Mouse (Mus musculus) CH12.LX (cell line): ENCODE measurements around the gene Anks1b. TPM values are rescaled to one million over a fixed set of nuclear protein-coding genes. Genes with fewer than 3 reads are reported as not detected.

Experiments used
- DNase-seq: peaks from one replicate; pipeline ENCODE4 v3.0.0-alpha.2; 2013; ENCODE audit errors: extremely low read depth
- H3K27ac ChIP-seq: 2 replicates; pipeline ENCODE4 v1.5.1; 2012; ENCODE audit warnings: low read depth, mild to moderate bottlenecking, control low read depth, moderate library complexity; ENCODE audit not compliant: insufficient read depth
- H3K27me3 ChIP-seq: replicated peaks from 2 replicates; pipeline ENCODE3; 2012; ENCODE audit warnings: inconsistent platforms
- H3K36me3 ChIP-seq, 2 experiments: replicated peaks in 1 of 2; 2 replicates each; pipeline versions ENCODE3 to v1.6.1; 2012; ENCODE audit warnings: inconsistent platforms in 1 of 2, low read length in 1 of 2, mild to moderate bottlenecking in 1 of 2, mixed read lengths in 1 of 2, moderate library complexity in 1 of 2; ENCODE audit not compliant: control insufficient read depth in 1 of 2, insufficient read depth in 1 of 2
- H3K4me1 ChIP-seq, 2 experiments: 2 replicates each; pipeline ENCODE4 v1.6.1; 2012; ENCODE audit warnings: inconsistent platforms in 1 of 2, moderate library complexity in 1 of 2; ENCODE audit not compliant: insufficient read depth in 2 of 2, control insufficient read depth in 1 of 2
- H3K4me2 ChIP-seq: 2 replicates; pipeline ENCODE4 v1.6.1; 2012; ENCODE audit warnings: low read depth, mild to moderate bottlenecking, control low read depth; ENCODE audit not compliant: poor library complexity, insufficient read depth, severe bottlenecking
- H3K4me3 ChIP-seq, 3 experiments: fragments of 150-350 bp in 1 of 3; sonication (generic) in 1 of 3; replicated peaks in 1 of 3; 2 replicates each; pipeline versions ENCODE3 to v1.5.1; 2011 to 2012; ENCODE audit warnings: low read depth in 2 of 3, low read length in 2 of 3, mild to moderate bottlenecking in 2 of 3, moderate library complexity in 2 of 3, control low read depth in 1 of 3, improper control_type of control experiment in 1 of 3, inconsistent platforms in 1 of 3, mixed read lengths in 1 of 3; ENCODE audit not compliant: poor library complexity in 1 of 3
- H3K79me2 ChIP-seq: replicated peaks from 2 replicates; pipeline ENCODE4 v1.6.1; 2012; ENCODE audit warnings: mild to moderate bottlenecking, moderate library complexity; ENCODE audit not compliant: control insufficient read depth, poor library complexity, insufficient read depth, severe bottlenecking; ENCODE audit errors: extremely low read depth
- H3K9ac ChIP-seq: 2 replicates; pipeline ENCODE4 v1.6.1; 2012; ENCODE audit warnings: low read depth, mild to moderate bottlenecking, control low read depth, moderate library complexity; ENCODE audit not compliant: insufficient read depth
- H3K9me3 ChIP-seq: replicated peaks from 2 replicates; pipeline ENCODE3; 2012; ENCODE audit warnings: low read length, inconsistent platforms, mixed read lengths
- BHLHE40 ChIP-seq: IDR thresholded peaks from 2 replicates; pipeline ENCODE4 v1.6.1; 2011; ENCODE audit warnings: mild to moderate bottlenecking, low read depth, low read length, improper control_type of control experiment
- CHD1 ChIP-seq: IDR thresholded peaks from 2 replicates; pipeline ENCODE4 v1.6.1; 2012; ENCODE audit warnings: low read depth, low read length, improper control_type of control experiment, inconsistent platforms
- CHD2 ChIP-seq: IDR thresholded peaks from 2 replicates; pipeline ENCODE4 v1.6.1; 2011; ENCODE audit warnings: low read length, improper control_type of control experiment
- ELF1 ChIP-seq: IDR thresholded peaks from 2 replicates; pipeline ENCODE4 v1.6.1; 2014; ENCODE audit warnings: low read depth, mild to moderate bottlenecking, inconsistent platforms, low read length, improper control_type of control experiment
- EP300 ChIP-seq: IDR thresholded peaks from 2 replicates; pipeline ENCODE4 v1.6.1; 2011; ENCODE audit warnings: low read length, improper control_type of control experiment
- ETS1 ChIP-seq: conservative IDR thresholded peaks from 2 replicates; pipeline ENCODE4 v1.6.1; 2012; ENCODE audit warnings: low read depth, mild to moderate bottlenecking, inconsistent platforms, low read length, improper control_type of control experiment, moderate library complexity
- GABPA ChIP-seq: IDR thresholded peaks from 2 replicates; pipeline ENCODE4 v1.6.1; 2012; ENCODE audit warnings: low read depth, low read length, improper control_type of control experiment, inconsistent platforms; ENCODE audit not compliant: insufficient replicate concordance
- HCFC1 ChIP-seq: IDR thresholded peaks from 2 replicates; pipeline ENCODE4 v1.6.1; 2012; ENCODE audit warnings: low read depth, mild to moderate bottlenecking, inconsistent platforms, low read length, improper control_type of control experiment
- KAT2A ChIP-seq: IDR thresholded peaks from 2 replicates; pipeline ENCODE4 v1.6.1; 2012; ENCODE audit warnings: low read length, improper control_type of control experiment, inconsistent platforms; ENCODE audit not compliant: insufficient replicate concordance
- MAFK ChIP-seq: IDR thresholded peaks from 2 replicates; pipeline ENCODE4 v1.6.1; 2011; ENCODE audit warnings: low read length, improper control_type of control experiment; ENCODE audit not compliant: insufficient replicate concordance
- MAZ ChIP-seq: IDR thresholded peaks from 2 replicates; pipeline ENCODE4 v1.6.1; 2012; ENCODE audit warnings: low read depth, mild to moderate bottlenecking, inconsistent platforms, low read length, improper control_type of control experiment, moderate library complexity
- MXI1 ChIP-seq: IDR thresholded peaks from 2 replicates; pipeline ENCODE4 v1.6.1; 2011; ENCODE audit warnings: mild to moderate bottlenecking, low read depth, low read length, improper control_type of control experiment
- MYC ChIP-seq: IDR thresholded peaks from 2 replicates; pipeline ENCODE4 v1.6.1; 2011; ENCODE audit warnings: low read depth, mild to moderate bottlenecking, improper control_type of control experiment, low read length
- NELFE ChIP-seq: IDR thresholded peaks from 2 replicates; pipeline ENCODE4 v1.6.1; 2011; ENCODE audit warnings: low read depth, low read length, improper control_type of control experiment
- NRF1 ChIP-seq: IDR thresholded peaks from 2 replicates; pipeline ENCODE4 v1.6.1; 2014; ENCODE audit warnings: low read depth, mild to moderate bottlenecking, inconsistent platforms, low read length, improper control_type of control experiment, moderate library complexity
- PAX5 ChIP-seq: IDR thresholded peaks from 2 replicates; pipeline ENCODE4 v1.6.1; 2012; ENCODE audit warnings: low read length, inconsistent platforms, mixed read lengths
- RAD21 ChIP-seq: IDR thresholded peaks from 2 replicates; pipeline ENCODE4 v1.6.1; 2011; ENCODE audit warnings: low read depth, mild to moderate bottlenecking, low read length, improper control_type of control experiment, moderate library complexity
- RCOR1 ChIP-seq: conservative IDR thresholded peaks from 2 replicates; pipeline ENCODE4 v1.6.1; 2012; ENCODE audit warnings: low read depth, mild to moderate bottlenecking, inconsistent platforms, low read length, improper control_type of control experiment
- SIN3A ChIP-seq: IDR thresholded peaks from 2 replicates; pipeline ENCODE4 v1.6.1; 2012; ENCODE audit warnings: low read length, improper control_type of control experiment, inconsistent platforms
- TBP ChIP-seq: conservative IDR thresholded peaks from 2 replicates; pipeline ENCODE4 v1.6.1; 2011; ENCODE audit warnings: low read depth, low read length, improper control_type of control experiment
- TCF12 ChIP-seq: IDR thresholded peaks from 2 replicates; pipeline ENCODE4 v1.6.1; 2014; ENCODE audit warnings: low read depth, mild to moderate bottlenecking, inconsistent platforms, low read length, improper control_type of control experiment
- UBTF ChIP-seq: IDR thresholded peaks from 2 replicates; pipeline ENCODE4 v1.6.1; 2012; ENCODE audit warnings: low read depth, mild to moderate bottlenecking, inconsistent platforms, low read length, improper control_type of control experiment, moderate library complexity
- USF2 ChIP-seq: conservative IDR thresholded peaks from 2 replicates; pipeline ENCODE4 v1.6.1; 2011; ENCODE audit warnings: low read depth, low read length, improper control_type of control experiment
- ZC3H11A ChIP-seq: IDR thresholded peaks from 2 replicates; pipeline ENCODE4 v1.6.1; 2012; ENCODE audit warnings: low read depth, mild to moderate bottlenecking, inconsistent platforms, low read length, improper control_type of control experiment
- ZMIZ1 ChIP-seq: IDR thresholded peaks from 2 replicates; pipeline ENCODE4 v1.6.1; 2012; ENCODE audit warnings: low read depth, mild to moderate bottlenecking, inconsistent platforms, low read length, improper control_type of control experiment
- ZNF384 ChIP-seq: IDR thresholded peaks from 2 replicates; pipeline ENCODE4 v1.6.1; 2012; ENCODE audit warnings: low read depth, low read length, improper control_type of control experiment, inconsistent platforms
- dilution Hi-C: fragments of 300-500 bp; cut with MboI; formaldehyde crosslinking; loops from 2 replicates; pipeline ENCODE4 v1.14.3; 2020; ENCODE audit warnings: low sequenced_read_pairs; ENCODE audit not compliant: extremely low pct_unique_long_range_greater_than_20kb, extremely low pct_ligation_motif_present
- in situ Hi-C: fragments of 300-500 bp; cut with MboI; formaldehyde crosslinking; loops from 3 replicates; pipeline ENCODE4 v1.14.3; 2019; ENCODE audit warnings: low sequenced_read_pairs, low pct_ligation_motif_present, low pct_unique_long_range_greater_than_20kb, mixed read lengths
- polyA plus RNA-seq: library from polyadenylated mRNA; unstranded; fragments of >175 nt; gene quantifications from 2 replicates; pipeline ENCODE4 v1.2.1, GENCODE M21; 2012; ENCODE audit warnings: low read depth; ENCODE audit not compliant: insufficient read length
- total RNA-seq, 2 experiments: library from RNA; depleted of rRNA; stranded (reverse); fragments of 300-350 nt in 1 of 2; fragments of >200 nt in 1 of 2; gene quantifications; 2 replicates each; pipeline ENCODE4 v1.2.3; 2012 to 2014

The Anks1b gene
- total and polyA plus RNA-seq, 3 experiments, result 0.17 TPM; not detected in 2

DNA sequence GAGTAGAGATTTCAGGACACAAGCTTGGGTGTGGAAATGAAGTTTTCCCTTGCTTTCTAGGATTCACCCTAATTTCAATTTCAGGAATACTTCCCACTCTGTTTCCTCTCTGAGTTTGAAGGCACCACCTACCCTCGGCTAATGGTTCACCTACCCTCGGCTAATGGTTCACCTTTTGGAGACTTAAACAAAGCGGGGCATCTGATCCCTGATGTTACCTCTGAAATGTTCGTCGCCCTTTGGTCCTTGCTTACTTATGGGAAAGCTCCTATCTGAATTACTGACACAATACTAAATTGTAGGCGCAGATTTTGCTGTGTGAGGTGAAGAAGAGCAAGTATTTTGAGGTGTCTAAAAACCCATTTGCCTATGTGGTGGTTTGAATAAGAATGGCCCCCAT is 22.4 kb upstream of the Anks1b start:
- dilution Hi-C loops, result no loop called here
- in situ Hi-C loops, result no loop called here

DNA sequence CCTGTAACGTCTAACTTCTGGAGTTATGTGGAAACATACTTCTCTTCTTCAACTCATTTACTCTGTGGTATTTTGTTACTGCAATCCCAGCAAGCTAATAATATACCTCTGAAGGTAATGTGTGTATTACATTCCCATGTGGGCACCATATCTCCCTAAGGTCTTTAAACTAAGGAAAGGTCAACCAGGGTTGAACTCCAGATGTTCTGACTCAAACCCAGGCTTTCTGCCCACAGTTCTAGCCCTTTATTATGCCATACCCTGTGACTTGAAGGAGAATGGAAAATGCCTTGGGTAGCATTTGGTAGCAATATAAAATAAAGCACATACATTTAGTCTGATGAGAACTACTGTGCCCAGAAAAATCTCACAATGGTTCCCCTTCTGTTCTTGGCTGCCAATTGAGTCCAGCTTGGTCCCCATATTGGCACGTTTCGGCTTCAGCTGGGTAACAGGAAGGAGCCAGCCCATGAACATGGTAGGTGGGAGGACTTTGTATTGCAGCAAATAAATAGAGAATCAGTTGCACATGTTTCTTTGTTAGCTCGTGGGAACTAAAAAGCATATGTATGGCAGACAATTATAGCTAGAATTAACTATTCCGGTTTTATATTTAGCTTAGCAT is 17.9 kb upstream of the Anks1b start:
- TF ChIP-seq ZC3H11A, result no peak
- TF ChIP-seq RCOR1, result no peak
- no peak for TF ChIP-seq MAZ
- TF ChIP-seq MYC, result no peak
- TF ChIP-seq TBP, result no peak
- TF ChIP-seq KAT2A, result no peak
- no peak for TF ChIP-seq SIN3A
- no peak for TF ChIP-seq TCF12
- no peak for TF ChIP-seq USF2
- no peak for TF ChIP-seq PAX5
- no peak for TF ChIP-seq MAFK
- TF ChIP-seq MXI1, result no peak
- no peak for TF ChIP-seq ZMIZ1
- no peak for TF ChIP-seq UBTF
- TF ChIP-seq RAD21, result no peak
- no peak for TF ChIP-seq CHD2
- TF ChIP-seq BHLHE40, result no peak
- TF ChIP-seq ZNF384, result no peak
- no peak for TF ChIP-seq CHD1
- TF ChIP-seq ETS1, result no peak
- Histone ChIP-seq H3K27me3 (no peaks in the 10 kb centered on the region), H3K4me1 (0 out of 4 replicates have a peak, but pooled peaks cover 0 to 4% of the 10 kb centered on the region in 2 experiments), H3K9ac (no peak overlapping the region), H3K79me2 (no peaks in the 10 kb centered on the region), H3K4me2 (no peak overlapping the region), H3K4me3 (no peak overlapping the region), H3K36me3 (no peaks in the 10 kb centered on the region), H3K9me3 (no peaks in the 10 kb centered on the region), H3K27ac (no peak overlapping the region)
- in situ Hi-C loops (no loop called here), dilution Hi-C loops (no loop called here)
- DNase-seq, result no peak

More for the DNA sequence above, 22.4 kb upstream of the Anks1b start:
- H3K27ac ChIP-seq, result no peak overlapping the region
- no peaks in the 10 kb centered on the region for H3K79me2 ChIP-seq
- no peak for DNase-seq
- no peak overlapping the region for H3K4me2 ChIP-seq
- H3K36me3 ChIP-seq, result no peaks in the 10 kb centered on the region
- H3K9me3 ChIP-seq, result no peaks in the 10 kb centered on the region
- no peak overlapping the region for H3K9ac ChIP-seq
- no peaks in the 10 kb centered on the region for H3K27me3 ChIP-seq
- no peaks in the 10 kb centered on the region for H3K4me1 ChIP-seq
- TF ChIP-seq ELF1 (no peak), KAT2A (no peak), EP300 (no peak), RAD21 (no peak), MYC (no peak), NRF1 (no peak), NELFE (no peak), UBTF (no peak), GABPA (no peak), TBP (no peak), ZC3H11A (no peak), MAFK (no peak), CHD1 (no peak), HCFC1 (no peak)
- no peak overlapping the region for H3K4me3 ChIP-seq
